8 mouse cellular contexts compared by ENCODE assay signal in the genomic region with DNA sequence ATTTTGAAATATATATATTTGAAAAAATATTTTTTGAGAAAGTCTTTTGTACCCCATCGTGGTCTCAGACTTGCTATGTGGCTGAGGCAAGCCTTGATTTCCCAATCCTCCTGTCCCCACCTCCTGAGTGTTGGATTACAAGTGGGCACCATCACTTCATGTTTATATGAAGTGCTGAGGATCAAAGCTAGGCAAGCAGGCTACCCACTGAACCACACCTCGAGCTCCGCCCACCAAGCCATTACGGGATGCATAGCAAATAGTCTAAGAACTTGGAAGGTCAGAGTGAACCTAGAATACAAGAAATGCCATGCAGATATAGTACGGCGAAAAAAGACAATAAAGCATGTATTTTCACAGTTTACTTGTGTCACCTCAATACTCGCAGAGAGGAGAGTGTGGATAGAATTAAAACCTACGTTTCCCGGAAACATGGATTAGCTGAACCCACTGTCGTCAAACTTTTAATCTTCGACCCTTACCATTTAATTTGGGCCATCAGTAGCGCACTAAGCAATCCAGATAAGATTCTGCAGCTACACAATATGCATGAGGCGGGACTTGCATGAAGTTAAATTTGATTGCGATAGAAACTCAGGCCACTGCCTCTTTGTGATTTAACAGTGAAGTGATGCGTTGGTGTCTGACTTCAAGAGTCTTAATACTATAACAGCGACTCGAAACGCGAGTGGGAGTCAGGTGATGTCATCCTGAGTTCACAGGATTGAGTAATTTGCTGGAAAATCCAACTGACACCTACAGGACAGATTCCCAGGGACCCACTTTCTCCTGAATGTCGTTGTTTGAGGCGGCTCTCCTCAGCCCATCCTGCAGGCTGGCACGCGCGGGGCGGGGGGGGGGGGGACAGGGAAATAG. TPM values are rescaled to one million over a fixed set of nuclear protein-coding genes. Genes with fewer than 3 reads are reported as not detected.
DNase-seq lines count a peak whose midpoint lies in the region; ATAC-seq and TF ChIP-seq lines count a peak whose summit lies in the region.

No protein-coding gene starts in this region.

- no peaks in the 10 kb centered on the region for H3K4me1 ChIP-seq in forebrain, postnatal 0 days (ENCODE audit: insufficient read depth)
- peaks cover 23% of the 10 kb centered on the region for H3K4me1 ChIP-seq in lung, embryonic 15.5 days

- WGBS in forebrain, postnatal 0 days: 10% methylated on average over 24 of the region's 25 CpGs
- 5% methylated on average over 25 of the region's 25 CpGs for WGBS in lung, embryonic 15.5 days

- H3K9ac ChIP-seq in forebrain, postnatal 0 days: 0 out of 2 replicates have a peak overlapping the region, but pooled peaks have one; percentile 71
- peak overlapping the region; percentile 78; the same call in 1 of the 2 replicates for H3K9ac ChIP-seq in lung, embryonic 15.5 days

- TF ChIP-seq CTCF in forebrain, postnatal 0 days (IDR thresholded peaks at IDR 0.05; ENCODE audit: low read depth): no peak

- ATAC-seq in forebrain, postnatal 0 days: no peak
- no peak for ATAC-seq in lung, embryonic 15.5 days (ENCODE audit: borderline replicate concordance, extremely low read depth, low FRiP score, low TSS enrichment)

- no peaks in the 10 kb centered on the region for H3K36me3 ChIP-seq in forebrain, postnatal 0 days (ENCODE audit: insufficient read depth)
- H3K36me3 ChIP-seq in lung, embryonic 15.5 days: no peaks in the 10 kb centered on the region

- intact Hi-C loops in gastrocnemius, postnatal 14 days (cut with DNase I; ENCODE audit: low total_unique reads): no loop called here

- H3K27me3 ChIP-seq in forebrain, postnatal 0 days (ENCODE audit: insufficient read depth, low read length): no peaks in the 10 kb centered on the region
- H3K27me3 ChIP-seq in lung, embryonic 15.5 days: no peaks in the 10 kb centered on the region

- peak; percentile 35 for DNase-seq in embryo, embryonic 10.5 days (ENCODE audit: low spot score)
- DNase-seq in embryo, embryonic 9.5 days (ENCODE audit: extremely low spot score): no peak
- DNase-seq in 416B (ENCODE audit: low read depth): peak; percentile 46
- peak; percentile 34 for DNase-seq in forebrain, postnatal 0 days
- no peak for DNase-seq in thymus, postnatal 14 days
- DNase-seq in T-cell, adult 2 months (ENCODE audit: low spot score): no peak
- DNase-seq in gastrocnemius, postnatal 14 days: no peak

- peak overlapping the region; percentile 92 for H3K4me3 ChIP-seq in forebrain, postnatal 0 days (ENCODE audit: low read depth, low read length)
- H3K4me3 ChIP-seq in lung, embryonic 15.5 days: peak overlapping the region; percentile 78

- no peaks in the 10 kb centered on the region for H3K9me3 ChIP-seq in forebrain, postnatal 0 days (ENCODE audit: low read length)
- no peaks in the 10 kb centered on the region for H3K9me3 ChIP-seq in lung, embryonic 15.5 days

- no peak overlapping the region for H3K27ac ChIP-seq in forebrain, postnatal 0 days (ENCODE audit: low read depth, low read length)
- H3K27ac ChIP-seq in lung, embryonic 15.5 days: no peak overlapping the region

- H3K4me2 ChIP-seq in forebrain, postnatal 0 days (ENCODE audit: low read depth): peak overlapping the region; percentile 90
- peak overlapping the region; percentile 73 for H3K4me2 ChIP-seq in lung, embryonic 15.5 days

RNA-seq across cellular contexts. Expression of gene Syne2, which starts 0.7 kb away (rescaled TPM):
- 56.2 and 63.5 TPM in 2 replicates for total RNA-seq in forebrain, postnatal 0 days (2014; rRNA removed)
- polyA plus RNA-seq in forebrain, postnatal 0 days (2015; fragmentation: Nextera tagmentation; extraction: Ambion mirVana): 21.0 and 27.0 TPM in 2 replicates
- polyA plus RNA-seq in lung, embryonic 15.5 days (2015; fragmentation: Nextera tagmentation; extraction: Ambion mirVana): 60.6 and 67.2 TPM in 2 replicates
- 10 to 100 TPM; 18.3 to 20.9 TPM for total RNA-seq in gastrocnemius, postnatal 14 days (2021)

Comparison
In these comparisons a context has a peak if more than half of its experiments do, and no peak if none do; other contexts are left out.
1. DNase-seq: peak in embryo, embryonic 10.5 days (single experiment), 416B (single experiment) and forebrain, postnatal 0 days (single experiment); none in embryo, embryonic 9.5 days (single experiment), thymus, postnatal 14 days (single experiment), T-cell, adult 2 months (single experiment) and gastrocnemius, postnatal 14 days (single experiment).